Comparison of ENCODE assay signal across 22 mouse cellular contexts in the genomic region with DNA sequence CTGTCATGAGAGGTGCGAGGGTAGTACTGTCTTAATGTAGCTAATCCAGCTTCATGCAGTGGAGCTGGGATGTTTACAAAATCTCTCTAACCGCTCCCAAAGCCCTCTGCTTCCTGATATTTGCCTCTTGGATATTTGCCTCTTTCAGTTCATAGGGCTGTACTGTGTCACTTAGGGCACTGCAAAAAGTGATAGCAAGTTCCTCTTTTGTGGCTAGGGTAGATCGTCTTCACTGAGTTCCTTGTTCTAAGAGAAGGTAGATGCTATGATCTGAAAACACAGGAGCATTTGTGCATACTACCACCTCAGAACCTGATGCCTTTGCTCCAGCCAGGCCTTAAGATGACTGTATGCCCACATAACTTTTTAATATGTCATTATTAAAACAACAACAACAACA. TPM values are rescaled to one million over a fixed set of nuclear protein-coding genes. Genes with fewer than 3 reads are reported as not detected.
"Had no signal": no experiment of that assay in that cellular context is flagged by ENCODE, and none has a peak within 500 bp of the region (broad histone marks: within the 10 kb centered on the region; RNA-seq: fewer than 3 reads in every experiment).

No protein-coding gene starts in this region.

- H3K4me2 ChIP-seq: kidney, embryonic 15.5 days; limb, embryonic 13.5 days; neural tube, embryonic 15.5 days had no signal

- H3K27ac ChIP-seq: kidney, embryonic 15.5 days; limb, embryonic 13.5 days; liver, embryonic 14.5 days; midbrain, embryonic 10.5 days; neural tube, embryonic 15.5 days; stomach, postnatal 0 days had no signal

- H3K27me3 ChIP-seq: kidney, embryonic 15.5 days; limb, embryonic 13.5 days; neural tube, embryonic 15.5 days had no signal

- H3K9ac ChIP-seq: kidney, embryonic 15.5 days; limb, embryonic 13.5 days; liver, embryonic 14.5 days; neural tube, embryonic 15.5 days had no signal

- H3K4me3 ChIP-seq: kidney, embryonic 15.5 days; limb, embryonic 13.5 days; midbrain, embryonic 10.5 days; myocyte; neural tube, embryonic 15.5 days had no signal

- H3K36me3 ChIP-seq: kidney, embryonic 15.5 days; limb, embryonic 13.5 days; midbrain, embryonic 10.5 days; neural tube, embryonic 15.5 days had no signal

- DNase-seq: kidney, adult 18-20 months; kidney, postnatal 14 days; layer of hippocampus, adult 9-11 months; layer of hippocampus, postnatal 36 days; lung, adult 18-20 months; midbrain, embryonic 14.5 days; right cerebral cortex, adult 18-20 months; right cerebral cortex, postnatal 25 days; thymus, postnatal 4 days had no signal

- H3K9me3 ChIP-seq: kidney, embryonic 15.5 days; limb, embryonic 13.5 days; midbrain, embryonic 10.5 days; neural tube, embryonic 15.5 days had no signal

RNA-seq across cellular contexts. Expression of a gene that starts 8.8 kb away (rescaled TPM):
- total RNA-seq: layer of hippocampus, postnatal 36 days; left cerebral cortex, adult 8-10 months; left cerebral cortex, postnatal 36 days; liver, adult 2 months had no signal
- polyA plus RNA-seq: kidney, embryonic 15.5 days; limb, embryonic 13.5 days; liver, adult 2 months; liver, embryonic 14.5 days; lung, embryonic 16.5 days; midbrain, embryonic 10.5 days; midbrain, embryonic 14.5 days; myocyte; neural tube, embryonic 11.5 days; neural tube, embryonic 15.5 days had no signal

RNA-seq across cellular contexts. Expression of a gene that starts 27.6 kb away (rescaled TPM):
- total RNA-seq: left cerebral cortex, postnatal 36 days; liver, adult 2 months had no signal
- polyA plus RNA-seq: kidney, embryonic 15.5 days; large intestine, adult 2 months; limb, embryonic 13.5 days; liver, adult 2 months; liver, embryonic 14.5 days; midbrain, embryonic 10.5 days; midbrain, embryonic 14.5 days; myocyte; neural tube, embryonic 11.5 days had no signal
